Mouse (Mus musculus): ENCODE measurements around the gene Olfr731.

The Olfr731 gene

DNA sequence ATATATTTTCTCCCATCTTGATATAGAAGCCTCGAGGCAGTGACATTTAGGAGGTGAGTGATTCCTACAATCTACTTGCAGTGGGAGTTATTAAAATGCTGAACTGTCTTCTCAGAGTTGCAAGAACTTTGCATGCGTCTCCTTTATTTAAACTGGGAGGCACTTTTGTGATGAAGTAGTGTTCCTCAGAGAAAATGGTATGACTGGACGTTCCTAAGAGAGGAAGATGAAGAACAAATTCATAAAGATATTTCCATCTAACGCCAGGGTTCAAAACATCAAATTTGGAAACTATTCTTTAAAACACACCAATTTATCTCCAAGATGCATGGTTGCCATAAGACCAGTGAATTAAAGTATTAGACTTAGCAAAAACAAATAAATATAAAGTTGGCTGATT, at the start of gene Olfr731:
TSS of gene Olfr731 (minus strand) at position 101 of the 400 bp plus-strand sequence.
- DNase-seq (ENCODE audit: low read depth, low spot score) = no peak

DNA sequence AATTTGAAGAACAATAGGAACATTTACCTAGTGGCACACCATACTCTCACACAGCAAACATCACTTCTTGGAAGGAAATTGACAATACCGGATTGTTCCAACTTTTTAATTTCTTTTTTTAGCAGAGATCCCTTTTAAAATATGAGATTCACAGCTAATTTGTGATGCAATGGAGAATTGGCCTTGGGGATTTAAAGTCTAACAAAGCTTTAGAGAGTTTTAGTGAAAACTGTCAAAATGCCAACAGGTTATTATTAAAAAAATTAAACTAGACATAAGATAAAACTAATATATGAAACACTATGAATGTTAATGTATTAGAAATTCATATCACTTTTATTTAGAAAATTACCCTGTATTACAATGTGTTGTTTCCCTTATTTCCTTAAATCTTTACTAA, 42.4 kb upstream of the Olfr731 start, which contains the start of gene Olfr732:
TSS of gene Olfr732 (minus strand) at position 101 of the 400 bp plus-strand sequence.
- no peak for DNase-seq (ENCODE audit: low read depth, low spot score)

GRCm38 (mm10) chr14:50188098-50188497, 53.6 kb downstream of the Olfr731 start, which contains the start of gene Olfr730:
Olfr730 (minus strand) TSS chr14:50188198.
- no peak for DNase-seq (ENCODE audit: low read depth, low spot score)
